Mouse (Mus musculus): ENCODE results near the gene Crot. TPM values are rescaled to one million over a fixed set of nuclear protein-coding genes. Genes with fewer than 3 reads are reported as not detected.
"Not testable (repeated sequence)": the region's sequence is repeated elsewhere in the genome, so short reads cannot be mapped to it uniquely, and the experiment has no call there.

Crot gene
- polyA plus RNA-seq, 1 experiment from 2014 or later: 25.8 TPM

DNA sequence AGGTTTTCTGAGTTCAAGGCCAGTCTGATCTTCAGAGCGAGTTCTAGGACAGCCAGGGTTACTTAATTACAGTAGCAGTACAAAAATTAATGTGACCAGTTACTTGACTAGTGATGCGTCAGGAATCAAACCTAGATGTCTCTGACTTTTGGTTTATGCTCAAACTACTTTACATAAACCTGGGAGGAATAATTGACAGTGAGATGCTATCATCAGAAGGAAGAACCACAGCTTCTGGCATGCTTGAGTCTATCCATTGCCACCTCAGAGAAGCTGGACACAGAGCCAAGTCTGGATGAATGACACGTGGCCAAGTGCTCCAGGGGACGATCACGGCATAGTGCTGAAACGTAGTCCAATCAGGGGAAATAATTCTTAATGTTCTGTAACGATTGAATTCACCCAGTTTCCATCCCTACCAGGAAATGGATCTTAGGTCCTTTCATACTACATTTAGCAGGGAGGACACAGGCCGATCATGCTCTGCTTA, 35.0 kb upstream of the Crot start:
- H3K27ac ChIP-seq (replicated peaks): no peak overlapping the region
- H3K9me3 ChIP-seq: no peaks in the 10 kb centered on the region
- ATAC-seq (ENCODE audit: low FRiP score, low read depth): no peak
- no peak overlapping the region for H3K4me3 ChIP-seq
- H3K36me3 ChIP-seq: no peaks in the 10 kb centered on the region
- H3K9ac ChIP-seq (replicated peaks): no peak overlapping the region
- 87% methylated on average over 8 of the region's 8 CpGs for WGBS
- H3K4me1 ChIP-seq: no peaks in the 10 kb centered on the region
- no peaks in the 10 kb centered on the region for H3K27me3 ChIP-seq
- H3K4me2 ChIP-seq (replicated peaks): no peak overlapping the region

DNA sequence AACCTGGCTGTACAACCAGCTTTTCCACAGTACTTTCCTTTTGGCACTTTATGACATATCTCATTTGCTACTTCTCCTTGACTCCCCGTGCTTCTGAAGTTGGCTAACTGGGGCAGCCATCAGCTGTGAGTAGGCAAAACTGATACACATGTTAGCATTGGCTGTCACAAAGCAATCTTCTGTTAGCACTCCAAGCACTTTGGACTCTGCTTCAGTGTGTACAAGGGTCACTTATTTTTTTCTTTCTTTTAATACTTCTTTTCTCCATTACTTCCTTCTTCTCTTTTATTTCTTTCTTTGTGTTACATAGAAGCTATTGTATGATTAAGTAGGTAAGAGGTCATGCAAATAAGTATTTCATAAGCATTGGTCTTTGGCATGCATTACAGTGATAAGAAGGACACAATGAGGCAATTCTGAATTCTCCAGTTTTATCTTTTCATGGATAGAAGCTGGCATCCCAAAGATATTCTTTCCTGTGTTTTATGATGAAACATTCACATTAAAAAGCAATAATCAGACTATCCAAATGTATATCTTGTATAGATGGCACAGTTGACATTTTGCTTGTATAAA, 31.2 kb upstream of the Crot start:
- Histone ChIP-seq H3K36me3 (no peaks in the 10 kb centered on the region), H3K27ac (replicated peaks) (no peak overlapping the region)

DNA sequence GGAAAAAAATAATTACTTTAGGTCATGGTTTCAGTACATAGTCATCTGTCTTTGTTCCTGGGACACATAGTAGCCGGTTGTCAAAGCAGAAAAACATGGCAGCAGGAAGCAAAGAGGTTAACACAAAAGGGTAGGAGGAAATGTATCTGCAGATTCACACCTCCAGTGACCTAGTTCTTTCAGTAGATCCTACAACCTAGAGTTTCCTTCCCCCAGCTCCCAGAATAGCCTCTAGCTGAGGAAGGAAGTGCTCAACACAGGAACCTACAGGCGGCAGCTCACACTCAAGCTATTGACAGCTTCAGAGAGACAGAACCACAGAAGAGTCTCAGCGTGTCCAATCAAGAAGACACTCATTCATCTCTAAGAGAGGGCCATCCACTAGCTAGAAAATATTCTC, 18.2 kb upstream of the Crot start:
- Histone ChIP-seq H3K27me3 (no peaks in the 10 kb centered on the region), H3K9me3 (no peaks in the 10 kb centered on the region), H3K9ac (replicated peaks) (no peak overlapping the region), H3K4me1 (no peaks in the 10 kb centered on the region), H3K27ac (replicated peaks) (no peak overlapping the region), H3K4me3 (no peak overlapping the region), H3K36me3 (no peaks in the 10 kb centered on the region), H3K4me2 (replicated peaks) (no peak overlapping the region)
- no peak for ATAC-seq (ENCODE audit: low FRiP score, low read depth)
- 77% methylated on average over 3 of the region's 3 CpGs for WGBS

More for the DNA sequence above, 31.2 kb upstream of the Crot start:
- no peak for ATAC-seq (ENCODE audit: low FRiP score, low read depth)
- Histone ChIP-seq H3K9me3 (no peaks in the 10 kb centered on the region), H3K4me2 (replicated peaks) (no peak overlapping the region), H3K4me3 (no peak overlapping the region), H3K9ac (replicated peaks) (no peak overlapping the region), H3K27me3 (no peaks in the 10 kb centered on the region), H3K4me1 (no peaks in the 10 kb centered on the region)
- 79% methylated on average over 1 of the region's 1 CpGs for WGBS

DNA sequence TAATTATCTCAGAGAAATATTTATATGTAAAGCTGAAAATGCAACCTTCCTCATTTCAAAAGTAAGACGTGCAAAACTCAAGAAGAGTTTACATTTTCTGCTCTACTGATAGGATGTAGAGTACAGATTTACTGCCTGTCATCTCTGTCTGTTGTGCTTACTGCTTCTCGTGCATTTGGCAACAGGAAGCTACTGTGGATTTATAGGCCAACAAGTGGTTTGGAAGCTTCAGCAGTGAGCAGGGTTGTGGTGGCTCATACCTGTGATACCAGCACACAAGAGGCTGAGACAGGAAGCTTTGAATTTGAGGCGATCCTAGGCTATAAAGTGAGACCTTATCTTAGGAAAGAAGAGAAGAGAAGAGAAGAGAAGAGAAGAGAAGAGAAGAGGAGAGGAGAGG, 17.6 kb upstream of the Crot start:
- no peak for ATAC-seq (ENCODE audit: low FRiP score, low read depth)
- no peaks in the 10 kb centered on the region for H3K36me3 ChIP-seq
- H3K9me3 ChIP-seq: no peaks in the 10 kb centered on the region
- H3K4me1 ChIP-seq: no peaks in the 10 kb centered on the region
- H3K27ac ChIP-seq (replicated peaks): no peak overlapping the region
- no peaks in the 10 kb centered on the region for H3K27me3 ChIP-seq
- no peak overlapping the region for H3K4me3 ChIP-seq
- no peak overlapping the region for H3K9ac ChIP-seq (replicated peaks)
- H3K4me2 ChIP-seq (replicated peaks): no peak overlapping the region
- WGBS: 82% methylated on average over 3 of the region's 3 CpGs

GRCm38 (mm10) chr5:9011374-9011773, 14.2 kb upstream of the Crot start:
- Histone ChIP-seq H3K9ac (replicated peaks) (no peak overlapping the region), H3K36me3 (no peaks in the 10 kb centered on the region), H3K4me2 (replicated peaks) (no peak overlapping the region), H3K27me3 (no peaks in the 10 kb centered on the region), H3K27ac (replicated peaks) (no peak overlapping the region), H3K4me1 (no peaks in the 10 kb centered on the region), H3K9me3 (no peaks in the 10 kb centered on the region), H3K4me3 (no peak overlapping the region)
- ATAC-seq (ENCODE audit: low FRiP score, low read depth): 0 out of 2 replicates have a peak, but pooled peaks have one; percentile 23
- 64% methylated on average over 8 of the region's 8 CpGs for WGBS

GRCm38 (mm10) chr5:9010166-9010565, 13.0 kb upstream of the Crot start:
- Histone ChIP-seq H3K27ac (replicated peaks) (no peak overlapping the region), H3K36me3 (no peaks in the 10 kb centered on the region), H3K4me2 (replicated peaks) (no peak overlapping the region), H3K27me3 (no peaks in the 10 kb centered on the region), H3K9me3 (no peaks in the 10 kb centered on the region), H3K9ac (replicated peaks) (no peak overlapping the region), H3K4me3 (no peak overlapping the region), H3K4me1 (no peaks in the 10 kb centered on the region)
- no peak for ATAC-seq (ENCODE audit: low FRiP score, low read depth)
- 93% methylated on average over 1 of the region's 1 CpGs for whole genome bisulfite sequencing

- not testable (repeated sequence) for H3K9ac ChIP-seq (replicated peaks); H3K27ac ChIP-seq (replicated peaks); H3K36me3 ChIP-seq; H3K4me3 ChIP-seq; ATAC-seq (ENCODE audit: low FRiP score, low read depth); H3K27me3 ChIP-seq; H3K9me3 ChIP-seq; H3K4me2 ChIP-seq (replicated peaks); H3K4me1 ChIP-seq
- WGBS: 56% methylated on average over 3 of the region's 3 CpGs
Observed at GRCm38 (mm10) chr5:9006585-9006984, 9.5 kb upstream of the Crot start.

- H3K27me3 ChIP-seq; H3K4me3 ChIP-seq; H3K36me3 ChIP-seq; ATAC-seq (ENCODE audit: low FRiP score, low read depth); H3K9ac ChIP-seq (replicated peaks); H3K27ac ChIP-seq (replicated peaks); H3K4me2 ChIP-seq (replicated peaks); H3K9me3 ChIP-seq: not testable (repeated sequence)
- WGBS: 20% methylated on average over 7 of the region's 7 CpGs
- peaks cover 16% of the 10 kb centered on the region for H3K4me1 ChIP-seq
Observed at GRCm38 (mm10) chr5:9000006-9000405, 2.9 kb upstream of the Crot start.

- no peaks in the 10 kb centered on the region for H3K9me3 ChIP-seq
- no peak overlapping the region for H3K27ac ChIP-seq (replicated peaks)
- H3K27me3 ChIP-seq: no peaks in the 10 kb centered on the region
- H3K36me3 ChIP-seq: no peaks in the 10 kb centered on the region
- 60% methylated on average over 4 of the region's 4 CpGs for WGBS
- no peak overlapping the region for H3K9ac ChIP-seq (replicated peaks)
- ATAC-seq (ENCODE audit: low FRiP score, low read depth): no peak
- no peak overlapping the region for H3K4me3 ChIP-seq
- H3K4me1 ChIP-seq: peaks cover 16% of the 10 kb centered on the region
- no peak overlapping the region for H3K4me2 ChIP-seq (replicated peaks)
Observed at GRCm38 (mm10) chr5:8999108-8999507, 2.0 kb upstream of the Crot start.

GRCm38 (mm10) chr5:8997513-8997895, 380 bp upstream of the Crot start:
- H3K27ac ChIP-seq (replicated peaks): peak overlapping the region; percentile 90
- no peak; the same call in 1 of the 2 replicates for ATAC-seq (ENCODE audit: low FRiP score, low read depth)
- no peaks in the 10 kb centered on the region for H3K9me3 ChIP-seq
- H3K36me3 ChIP-seq: no peaks in the 10 kb centered on the region
- H3K4me1 ChIP-seq: peaks cover 16% of the 10 kb centered on the region
- 9% methylated on average over 8 of the region's 8 CpGs for WGBS
- peak overlapping the region; percentile 63 for H3K4me2 ChIP-seq (replicated peaks)
- no peaks in the 10 kb centered on the region for H3K27me3 ChIP-seq
- peak overlapping the region; percentile 80 for H3K9ac ChIP-seq (replicated peaks)
- peak overlapping the region; percentile 75 for H3K4me3 ChIP-seq

GRCm38 (mm10) chr5:8995966-8996685, 998 bp downstream of the Crot start:
- 20% methylated on average over 13 of the region's 13 CpGs for WGBS
- no peaks in the 10 kb centered on the region for H3K27me3 ChIP-seq
- peak overlapping the region; percentile 63 for H3K4me2 ChIP-seq (replicated peaks)
- peak overlapping the region; percentile 75 for H3K4me3 ChIP-seq
- no peaks in the 10 kb centered on the region for H3K36me3 ChIP-seq
- no peaks in the 10 kb centered on the region for H3K9me3 ChIP-seq
- H3K9ac ChIP-seq (replicated peaks): peak overlapping the region; percentile 80
- peak overlapping the region; percentile 90; the same call in 1 of the 2 replicates for H3K27ac ChIP-seq (replicated peaks)
- no peak for ATAC-seq (ENCODE audit: low FRiP score, low read depth)
- peaks cover 16% of the 10 kb centered on the region for H3K4me1 ChIP-seq

DNA sequence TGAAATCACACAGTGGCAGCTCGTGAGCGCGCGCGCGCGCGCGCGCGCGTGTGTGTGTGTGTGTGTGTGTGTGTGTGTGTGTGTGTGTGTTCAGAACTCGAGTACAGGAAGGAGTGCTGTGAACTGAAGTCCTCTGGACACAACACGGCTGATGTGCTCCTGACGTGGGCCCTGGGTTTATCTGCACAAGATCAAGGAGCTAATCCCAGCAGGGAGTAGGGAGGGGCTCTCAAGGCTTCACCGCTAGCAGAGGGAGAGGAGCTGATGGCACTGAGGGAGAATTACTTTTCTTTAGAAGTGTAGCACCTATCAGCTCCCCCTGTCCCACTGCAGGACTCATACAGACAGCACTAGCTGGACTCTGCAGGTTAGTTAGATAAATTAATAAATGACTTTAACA, 5.5 kb downstream of the Crot start:
- Histone ChIP-seq H3K36me3 (peaks cover 8% of the 10 kb centered on the region; the same call in 1 of the 2 replicates), H3K4me1 (peaks cover 10% of the 10 kb centered on the region), H3K27me3 (no peaks in the 10 kb centered on the region), H3K9me3 (no peaks in the 10 kb centered on the region), H3K27ac (replicated peaks) (no peak overlapping the region), H3K4me3 (no peak overlapping the region), H3K9ac (replicated peaks) (no peak overlapping the region), H3K4me2 (replicated peaks) (no peak overlapping the region)
- no peak for ATAC-seq (ENCODE audit: low FRiP score, low read depth)
- 84% methylated on average over 16 of the region's 16 CpGs for WGBS
